Mouse (Mus musculus) urinary bladder, adult 18-20 months (tissue): ENCODE results near the gene Kcne1l.

Experiments used
- DNase-seq, 2 experiments: peaks; one replicate each; pipeline ENCODE4 v3.0.0; 2022; ENCODE audit warnings: low spot score in 2 of 2, mixed read lengths in 2 of 2

Kcne1l gene

DNA sequence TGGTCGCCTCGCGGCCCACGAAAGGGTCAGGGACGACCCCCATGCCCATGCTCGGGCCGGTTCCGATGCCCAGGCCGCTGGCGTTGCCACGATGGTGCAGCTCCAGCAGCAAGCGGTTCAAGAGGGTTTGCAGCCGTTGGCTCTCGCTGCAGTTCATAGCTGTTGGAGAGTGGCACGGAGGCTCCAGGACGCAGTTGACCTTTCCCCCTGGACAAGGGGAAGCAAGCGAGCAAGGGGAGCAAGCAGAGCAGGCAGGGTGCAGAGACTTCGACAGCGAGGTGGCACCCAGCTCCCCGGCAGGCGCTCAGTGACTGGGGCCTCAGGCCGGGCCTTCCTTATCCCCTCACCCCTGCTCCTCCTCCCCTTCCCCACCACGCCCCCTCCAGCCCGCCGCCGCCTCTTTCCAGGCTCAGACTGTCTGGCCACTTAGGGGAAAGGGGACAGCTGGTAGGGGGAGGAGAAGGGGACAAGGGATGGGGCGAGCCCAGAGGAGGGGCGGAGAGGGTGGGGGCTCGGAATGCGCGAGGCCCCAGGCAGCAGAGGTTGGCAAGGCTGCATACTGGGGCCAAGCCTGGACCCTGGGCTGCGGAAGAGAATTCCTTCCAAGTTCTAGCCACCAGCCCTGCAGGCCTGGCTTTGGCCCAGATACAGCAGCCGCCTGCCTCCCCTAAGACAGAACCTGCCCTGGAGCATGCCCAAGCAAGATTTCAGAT is at the start of gene Kcne1l:
TSS of gene Kcne1l (minus strand) at position 426 of the 713 bp plus-strand sequence.
- no peak for DNase-seq

DNA sequence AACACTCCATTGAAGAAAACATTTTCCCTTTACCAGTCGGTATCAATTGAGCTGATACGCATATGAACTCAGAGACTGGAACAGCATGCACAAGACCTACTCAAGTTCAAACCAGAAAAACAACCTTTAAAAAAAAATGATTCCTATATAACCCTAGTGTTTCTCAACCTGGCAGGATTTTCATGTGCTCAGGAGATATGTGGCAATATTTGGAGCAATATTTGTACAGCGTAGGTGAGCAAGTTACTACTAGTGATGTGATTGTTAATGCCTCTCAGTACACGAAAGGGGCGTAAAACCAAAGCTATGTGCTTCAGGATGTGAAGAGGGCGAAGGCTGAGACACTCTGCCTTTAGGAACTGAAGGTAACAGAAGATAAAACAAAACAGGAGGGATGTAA is 30.1 kb upstream of the Kcne1l start:
- DNase-seq, result no peak

DNA sequence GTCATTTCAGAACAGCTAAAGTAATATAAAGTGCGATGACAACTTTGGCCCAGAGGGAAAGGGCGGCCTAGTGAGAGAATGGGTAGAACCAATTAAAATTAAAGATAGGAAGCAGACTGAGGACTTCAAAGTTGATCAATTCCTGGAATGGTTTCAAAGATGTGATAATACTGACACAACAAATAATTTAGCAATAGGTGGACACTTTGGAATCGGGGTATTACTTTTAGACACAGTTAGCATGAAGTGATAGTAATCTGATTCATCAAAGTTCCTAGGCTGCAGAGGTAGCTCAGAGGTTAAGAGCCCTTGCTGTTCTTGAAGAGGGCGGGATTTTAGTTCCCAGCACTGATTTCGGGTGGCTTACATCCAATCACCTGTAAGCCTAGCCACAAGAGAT is 29.4 kb upstream of the Kcne1l start:
- no peak for DNase-seq

DNA sequence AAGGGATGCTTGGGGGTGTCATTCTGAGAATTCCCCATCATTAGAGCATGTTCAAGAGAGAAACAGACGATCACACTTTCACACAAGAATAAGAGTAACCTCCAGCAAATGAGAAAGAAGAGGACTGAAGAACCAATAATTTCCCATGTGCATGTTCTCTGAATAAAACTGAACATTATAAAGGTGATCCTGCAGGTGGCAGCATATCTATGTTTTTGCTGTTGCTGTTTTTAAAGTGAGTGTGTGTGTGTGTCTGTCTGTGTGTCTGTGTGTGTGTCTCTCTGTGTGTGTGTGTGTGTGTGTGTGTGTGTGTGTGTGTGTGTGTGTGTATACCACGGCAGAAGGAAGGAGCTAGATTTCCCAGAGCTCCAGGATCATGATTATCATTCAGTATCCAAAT is 19.7 kb upstream of the Kcne1l start:
- no peak for DNase-seq

DNA sequence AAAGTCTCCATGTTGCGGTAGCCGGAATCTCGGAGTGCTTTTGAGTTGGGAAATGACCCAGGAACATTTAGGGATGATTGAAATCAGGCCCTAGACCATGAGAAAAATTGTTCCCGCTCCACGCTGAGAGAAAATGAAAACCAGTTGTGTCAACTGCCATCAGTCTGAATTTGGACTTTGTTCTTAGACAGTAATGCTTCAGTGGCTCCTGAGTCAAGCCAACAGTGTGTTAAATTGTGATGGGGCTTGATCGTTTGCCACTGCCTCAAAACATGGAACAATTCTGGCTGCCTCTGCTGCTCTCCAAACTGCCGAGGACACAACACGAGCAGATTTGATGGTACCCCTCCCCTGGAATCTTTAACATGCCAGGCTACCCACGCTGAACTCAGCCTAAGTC is 10.0 kb upstream of the Kcne1l start:
- DNase-seq, result no peak

DNA sequence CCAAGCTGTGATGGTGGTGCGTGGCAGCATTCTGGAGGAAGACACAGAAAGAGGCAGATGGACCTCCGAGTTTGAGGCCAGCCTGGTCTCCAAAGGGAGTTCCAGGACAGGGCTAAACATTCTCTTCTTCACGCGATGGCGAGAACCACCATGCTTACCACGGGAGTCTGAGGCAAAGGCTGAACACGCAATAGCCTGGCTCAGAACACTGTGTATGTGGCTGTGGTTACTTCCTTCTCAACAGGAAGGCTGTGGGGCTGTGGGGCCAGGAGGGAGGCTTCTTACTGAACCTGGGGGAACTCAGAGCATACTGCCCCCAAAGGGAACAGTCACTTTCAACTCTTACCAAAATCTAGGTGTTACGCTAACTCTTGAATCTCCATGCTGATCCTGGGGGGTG is 9.2 kb upstream of the Kcne1l start:
- DNase-seq, result no peak

DNA sequence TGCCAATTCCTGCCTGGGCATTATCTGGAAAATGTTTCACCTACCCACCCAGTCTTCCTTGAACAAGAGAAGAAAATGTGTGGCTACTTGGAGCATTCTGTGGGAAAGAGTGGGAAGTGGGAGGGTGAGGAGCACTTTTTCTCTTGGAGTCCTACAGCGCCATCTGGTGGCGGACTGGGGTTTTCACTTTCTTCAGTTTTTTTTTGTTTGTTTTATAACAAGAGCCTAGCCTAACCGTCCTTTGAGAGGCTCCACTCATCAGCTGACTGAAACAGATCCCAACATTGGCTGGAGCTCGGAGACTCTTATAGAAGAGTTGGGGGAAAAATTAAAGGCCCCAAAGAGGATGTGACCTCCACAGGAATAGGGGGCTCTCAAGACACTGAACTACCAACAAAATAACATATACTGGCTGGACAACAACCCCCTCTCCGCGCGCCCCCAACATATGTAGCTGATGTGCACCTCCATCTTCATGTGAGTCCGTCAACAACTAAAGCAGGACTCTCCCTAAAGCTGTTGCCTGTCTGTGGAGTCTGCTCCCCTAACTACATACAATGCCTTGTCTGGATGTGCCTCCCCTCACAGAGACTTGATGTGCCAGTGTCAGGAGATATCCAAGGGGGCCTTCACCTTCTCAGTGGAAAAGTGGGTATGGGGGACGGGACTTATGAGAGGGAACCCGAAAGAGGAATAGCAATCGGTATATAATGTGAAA is 8.4 kb upstream of the Kcne1l start:
- peak; percentile 15 to 22 for DNase-seq

DNA sequence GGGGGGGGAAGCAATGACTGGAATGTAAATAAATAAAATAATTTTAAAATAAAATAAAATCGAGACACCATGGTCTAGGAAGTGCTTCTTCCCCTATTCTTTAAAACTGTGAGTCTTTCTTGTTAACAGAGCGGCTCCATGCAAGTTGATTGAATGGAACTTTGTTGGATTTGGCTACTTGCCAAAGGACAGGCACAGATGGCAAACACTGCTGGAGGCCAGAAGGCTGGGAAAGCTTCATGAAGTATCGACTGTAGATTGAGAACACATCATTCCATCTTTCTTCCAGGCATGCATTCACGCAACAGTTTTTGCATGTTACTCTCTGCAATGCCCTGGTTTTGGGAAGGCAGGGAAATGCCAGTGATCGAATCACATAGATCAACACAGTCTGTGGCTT is 4.3 kb upstream of the Kcne1l start:
- no peak for DNase-seq

DNA sequence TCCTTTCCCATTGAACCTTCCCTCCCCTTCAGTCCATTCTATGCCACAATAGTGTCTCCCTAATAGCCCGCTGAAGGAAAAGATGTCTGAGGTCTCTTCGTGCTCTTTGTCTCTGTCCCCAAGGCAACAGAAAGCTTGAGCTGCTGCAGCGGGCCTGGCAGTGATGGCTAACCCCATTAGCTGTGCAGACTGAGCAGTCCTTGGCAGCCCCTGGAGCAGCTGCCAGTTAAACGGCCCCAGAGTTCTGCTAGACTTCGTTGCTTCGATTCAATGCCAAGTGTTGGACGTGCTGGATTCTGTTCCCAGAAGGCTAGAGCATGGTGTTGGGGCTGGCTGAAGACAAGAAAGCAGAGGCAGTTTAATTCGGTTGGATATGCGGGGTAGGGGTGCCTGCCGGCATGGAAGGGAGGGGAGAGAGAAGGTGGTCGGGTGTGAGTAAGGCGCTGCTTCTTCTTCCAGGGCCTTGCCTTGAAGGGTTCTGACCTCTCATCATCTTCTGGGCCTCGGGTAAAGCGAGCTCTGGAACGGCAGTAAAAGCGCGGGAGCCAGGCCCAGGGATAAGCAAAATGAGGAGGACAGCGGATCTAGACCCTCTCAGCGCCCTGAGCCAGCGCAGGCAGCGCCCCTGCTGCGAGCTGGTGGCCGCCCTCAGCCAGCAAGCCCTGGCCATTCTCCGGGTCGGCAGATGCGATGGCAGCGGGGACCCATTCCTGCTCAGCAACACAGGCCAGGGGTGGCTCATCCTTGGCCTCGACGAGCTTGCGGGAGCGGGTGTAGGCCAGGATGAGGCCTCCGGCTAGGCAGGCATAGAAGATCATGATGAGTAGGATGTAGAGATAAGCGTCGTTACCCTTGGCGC is 855 bp downstream of the Kcne1l start:
- DNase-seq, result no peak

DNA sequence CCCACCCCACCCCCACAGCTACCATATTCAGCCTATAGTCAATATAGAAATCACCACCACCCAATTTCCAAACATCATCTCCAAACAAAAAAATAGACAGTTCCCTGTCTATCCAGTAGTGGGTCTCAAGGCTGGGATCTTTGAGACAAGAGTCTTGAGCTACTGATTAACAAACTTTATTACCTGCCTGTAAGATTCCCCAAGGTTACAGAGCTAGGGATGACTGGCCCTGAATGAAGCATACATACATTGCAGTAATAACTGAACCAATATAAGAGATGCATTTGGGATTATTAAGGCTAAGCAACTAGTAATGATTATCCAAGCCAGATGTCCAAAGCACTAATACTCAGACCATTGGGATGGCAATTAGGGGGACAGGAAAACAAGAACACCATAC is 1.5 kb downstream of the Kcne1l start:
- no peak for DNase-seq

DNA sequence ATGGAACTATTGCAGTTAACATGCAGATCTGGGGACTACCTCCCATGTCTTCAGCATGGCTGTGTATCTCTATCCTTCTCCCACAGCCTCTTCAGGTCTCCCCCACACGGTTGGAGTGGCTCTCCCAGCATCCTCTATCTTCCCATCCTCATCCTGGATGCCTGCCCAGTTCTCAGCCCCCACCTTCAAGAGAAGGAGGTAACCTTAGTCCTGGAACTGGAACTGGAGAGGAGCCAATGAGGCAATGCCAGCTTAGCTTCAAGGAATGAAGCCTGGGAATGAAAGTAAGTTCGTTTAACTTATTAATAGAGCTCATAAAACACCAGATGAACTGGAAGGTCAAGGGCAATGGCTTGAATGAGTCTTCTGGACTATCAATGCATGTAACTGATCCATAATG is 2.6 kb downstream of the Kcne1l start:
- DNase-seq, result no peak

DNA sequence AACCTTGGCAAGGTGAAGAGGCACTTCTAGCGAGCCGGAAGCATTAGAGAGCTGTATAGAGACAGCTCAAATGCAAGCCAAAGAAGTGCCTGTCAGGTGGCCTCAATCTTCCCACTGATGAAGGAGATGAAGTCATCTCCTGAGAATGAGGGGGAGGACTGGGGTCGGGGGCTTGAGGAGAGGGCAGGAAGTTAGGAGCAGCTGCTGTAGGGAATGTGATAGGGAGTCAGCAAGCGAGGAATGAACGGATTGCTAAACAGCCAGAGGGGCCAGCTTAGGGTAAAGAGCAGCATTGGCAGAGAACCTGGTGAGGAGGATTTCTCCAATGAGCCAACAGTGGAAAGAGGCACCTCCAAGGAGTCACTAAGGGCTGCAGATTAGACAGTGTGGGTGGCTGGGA is 20.2 kb downstream of the Kcne1l start:
- DNase-seq, result no peak

DNA sequence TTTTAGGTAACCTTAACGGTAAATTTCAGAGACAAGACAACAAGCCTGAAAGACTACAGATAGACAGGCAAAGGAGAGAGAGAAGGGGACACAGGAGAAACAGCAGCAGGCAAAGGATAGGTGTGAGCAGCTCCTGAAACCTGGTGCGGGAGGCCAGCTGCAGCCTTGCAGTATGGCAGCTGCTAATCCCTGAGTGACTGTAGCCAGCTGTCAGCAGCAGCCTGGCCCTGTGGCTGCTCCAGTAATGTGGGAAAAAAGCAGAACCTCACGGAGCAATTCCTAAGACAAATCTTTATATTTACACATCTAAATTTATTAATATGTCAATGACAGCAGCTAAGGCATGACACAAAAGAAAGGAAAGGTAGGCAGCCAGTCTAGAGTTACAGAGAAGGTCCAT is 29.5 kb downstream of the Kcne1l start:
- DNase-seq, result no peak

DNA sequence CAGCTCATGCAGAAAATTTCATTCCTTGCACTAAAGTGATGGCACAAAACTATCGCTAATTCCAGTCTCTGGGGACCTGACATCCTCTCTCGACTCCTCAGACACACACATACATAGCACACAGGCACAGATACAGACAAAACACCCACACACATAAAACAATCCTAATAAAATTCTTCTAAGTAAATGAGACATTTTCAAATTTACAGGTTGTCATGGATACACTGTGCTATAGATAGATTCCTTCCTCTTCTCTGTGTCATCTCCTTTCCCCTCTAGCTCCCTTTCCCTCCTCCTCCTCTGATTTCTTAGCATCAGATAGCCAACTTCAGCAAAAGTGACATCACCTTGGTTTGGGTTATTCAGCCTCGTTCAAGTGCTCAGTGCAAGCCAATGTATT is 30.1 kb downstream of the Kcne1l start:
- no peak for DNase-seq
